Mouse (Mus musculus) erythroid progenitor cell, adult 5-6 weeks (primary cell): Measurements from ENCODE around the gene E330021D16Rik. TPM values are rescaled to one million over a fixed set of nuclear protein-coding genes. Genes with fewer than 3 reads are reported as not detected.
A peak's percentile ranks its signal among the peaks of the same experiment; 100 is the strongest.

Experiments used
- ATAC-seq: replicated peaks from 2 replicates; pipeline ENCODE4 v1.8.0; 2016; ENCODE audit warnings: moderate number of reproducible peaks, mild to moderate bottlenecking, moderate TSS enrichment, inconsistent platforms; ENCODE audit not compliant: poor library complexity, low FRiP score, severe bottlenecking
- total RNA-seq, 2 experiments: library from RNA; stranded (forward) in 1 of 2; stranded (reverse) in 1 of 2; fragments of 150-400 nt in 1 of 2; fragments of 186-747, 209-891 nt in 1 of 2; gene quantifications; 2 replicates each; pipeline versions ENCODE4 v1.2.3 to v1.2.4; 2015 to 2017; ENCODE audit warnings: low replicate concordance in 2 of 2

Gene E330021D16Rik
- total RNA-seq, 2 experiments from 2014 or later: not detected

GRCm38 (mm10) chr6:136423201-136423600 lies 7.8 kb upstream of the E330021D16Rik start:
- no peak for ATAC-seq

GRCm38 (mm10) chr6:136422084-136422853 lies 6.9 kb upstream of the E330021D16Rik start:
- 0 out of 2 replicates have a peak, but pooled peaks have one; percentile 39 for ATAC-seq

GRCm38 (mm10) chr6:136421059-136421458 lies 5.7 kb upstream of the E330021D16Rik start:
- ATAC-seq: no peak

- no peak for ATAC-seq
These were observed 3.8 kb upstream of the E330021D16Rik start for GRCm38 (mm10) chr6:136418889-136419835.

GRCm38 (mm10) chr6:136418333-136418848 lies 3.0 kb upstream of the E330021D16Rik start:
- no peak for ATAC-seq

GRCm38 (mm10) chr6:136417864-136418263 lies 2.5 kb upstream of the E330021D16Rik start:
- ATAC-seq: no peak

GRCm38 (mm10) chr6:136413856-136414362 lies 1.5 kb downstream of the E330021D16Rik start:
- no peak for ATAC-seq

GRCm38 (mm10) chr6:136407608-136408192 lies 7.7 kb downstream of the E330021D16Rik start:
- no peak for ATAC-seq

- no peak for ATAC-seq
These were observed 18.5 kb downstream of the E330021D16Rik start for GRCm38 (mm10) chr6:136396860-136397259.

- ATAC-seq: no peak
These were observed 25.1 kb downstream of the E330021D16Rik start for GRCm38 (mm10) chr6:136390262-136390661.

- ATAC-seq: no peak
These were observed 30.1 kb downstream of the E330021D16Rik start for GRCm38 (mm10) chr6:136385287-136385686.

- no peak for ATAC-seq
These were observed 32.2 kb downstream of the E330021D16Rik start for GRCm38 (mm10) chr6:136383218-136383617.

GRCm38 (mm10) chr6:136376097-136376496 lies 39.3 kb downstream of the E330021D16Rik start:
- ATAC-seq: no peak

- ATAC-seq: no peak
These were observed 50.8 kb downstream of the E330021D16Rik start for GRCm38 (mm10) chr6:136364430-136365098.

GRCm38 (mm10) chr6:136364008-136364407 lies 51.4 kb downstream of the E330021D16Rik start:
- ATAC-seq: no peak

GRCm38 (mm10) chr6:136363313-136363712 lies 52.1 kb downstream of the E330021D16Rik start:
- no peak for ATAC-seq

- no peak for ATAC-seq
These were observed 56.9 kb downstream of the E330021D16Rik start for GRCm38 (mm10) chr6:136358471-136358870.

GRCm38 (mm10) chr6:136353399-136354184 lies 61.8 kb downstream of the E330021D16Rik start:
- no peak for ATAC-seq
